Mouse (Mus musculus): ENCODE results near the gene Scd3.
"Not testable (repeated sequence)": the region's sequence is repeated elsewhere in the genome, so short reads cannot be mapped to it uniquely, and the experiment has no call there.

Scd3 gene

GRCm38 (mm10) chr19:44246341-44246911 is 43.4 kb downstream of the Scd3 start:
- peaks cover 51% of the 10 kb centered on the region for H3K4me1 ChIP-seq (replicated peaks; ENCODE audit: low read depth, low read length)
- no peaks in the 10 kb centered on the region for H3K36me3 ChIP-seq (ENCODE audit: insufficient read depth, low read length)
- H3K4me3 ChIP-seq (replicated peaks; ENCODE audit: low read length), result peak overlapping the region; percentile 5; the same call in 1 of the 2 replicates
- no peak for TF ChIP-seq NANOG (IDR thresholded peaks at IDR 0.05; ENCODE audit: borderline replicate concordance, low read length)
- no peak for TF ChIP-seq CTCF (conservative IDR thresholded peaks at IDR 0.05; ENCODE audit: low read length)
- no peak for TF ChIP-seq POU5F1 (IDR thresholded peaks at IDR 0.05; ENCODE audit: borderline replicate concordance, low read length)
- peaks cover 9% of the 10 kb centered on the region; the same call in 1 of the 2 replicates for H3K27me3 ChIP-seq (ENCODE audit: insufficient read depth, low read length)
- no peaks in the 10 kb centered on the region for H3K9me3 ChIP-seq (ENCODE audit: low read length)

- TF ChIP-seq CTCF (conservative IDR thresholded peaks at IDR 0.05; ENCODE audit: low read length) (no peak), NANOG (IDR thresholded peaks at IDR 0.05; ENCODE audit: borderline replicate concordance, low read length) (no peak), POU5F1 (IDR thresholded peaks at IDR 0.05; ENCODE audit: borderline replicate concordance, low read length) (no peak)
- no peaks in the 10 kb centered on the region for H3K36me3 ChIP-seq (ENCODE audit: insufficient read depth, low read length)
- H3K4me1 ChIP-seq (replicated peaks; ENCODE audit: low read depth, low read length), result peaks cover 58% of the 10 kb centered on the region
- H3K27me3 ChIP-seq (ENCODE audit: insufficient read depth, low read length), result peaks cover 9% of the 10 kb centered on the region; the same call in 1 of the 2 replicates
- peak overlapping the region; percentile 78 for H3K4me3 ChIP-seq (replicated peaks; ENCODE audit: low read length)
- H3K9me3 ChIP-seq (ENCODE audit: low read length), result no peaks in the 10 kb centered on the region
Measured at GRCm38 (mm10) chr19:44247281-44248080, 44.4 kb downstream of the Scd3 start.

- H3K4me3 ChIP-seq (replicated peaks; ENCODE audit: low read length), result peak overlapping the region; percentile 78
- peaks cover 66% of the 10 kb centered on the region for H3K4me1 ChIP-seq (replicated peaks; ENCODE audit: low read depth, low read length)
- H3K9me3 ChIP-seq (ENCODE audit: low read length), result peaks cover 2% of the 10 kb centered on the region
- peaks cover 9% of the 10 kb centered on the region; the same call in 1 of the 2 replicates for H3K27me3 ChIP-seq (ENCODE audit: insufficient read depth, low read length)
- TF ChIP-seq NANOG (IDR thresholded peaks at IDR 0.05; ENCODE audit: borderline replicate concordance, low read length), result no peak
- TF ChIP-seq CTCF (conservative IDR thresholded peaks at IDR 0.05; ENCODE audit: low read length), result no peak
- no peak for TF ChIP-seq POU5F1 (IDR thresholded peaks at IDR 0.05; ENCODE audit: borderline replicate concordance, low read length)
- no peaks in the 10 kb centered on the region for H3K36me3 ChIP-seq (ENCODE audit: insufficient read depth, low read length)
Measured at GRCm38 (mm10) chr19:44248081-44248853, 45.2 kb downstream of the Scd3 start.

GRCm38 (mm10) chr19:44248854-44249351 is 45.8 kb downstream of the Scd3 start:
- Histone ChIP-seq H3K4me3 (replicated peaks; ENCODE audit: low read length) (peak overlapping the region; percentile 62), H3K36me3 (ENCODE audit: insufficient read depth, low read length) (no peaks in the 10 kb centered on the region), H3K9me3 (ENCODE audit: low read length) (peaks cover 8% of the 10 kb centered on the region), H3K4me1 (replicated peaks; ENCODE audit: low read depth, low read length) (peaks cover 67% of the 10 kb centered on the region), H3K27me3 (ENCODE audit: insufficient read depth, low read length) (peaks cover 9% of the 10 kb centered on the region; the same call in 1 of the 2 replicates)
- TF ChIP-seq NANOG (IDR thresholded peaks at IDR 0.05; ENCODE audit: borderline replicate concordance, low read length) (no peak), CTCF (conservative IDR thresholded peaks at IDR 0.05; ENCODE audit: low read length) (no peak), POU5F1 (IDR thresholded peaks at IDR 0.05; ENCODE audit: borderline replicate concordance, low read length) (no peak)

GRCm38 (mm10) chr19:44251138-44251537 is 48.1 kb downstream of the Scd3 start:
- H3K36me3 ChIP-seq (ENCODE audit: insufficient read depth, low read length); H3K4me3 ChIP-seq (replicated peaks; ENCODE audit: low read length); H3K27me3 ChIP-seq (ENCODE audit: insufficient read depth, low read length): not testable (repeated sequence)
- Histone ChIP-seq H3K4me1 (replicated peaks; ENCODE audit: low read depth, low read length) (peaks cover 61% of the 10 kb centered on the region), H3K9me3 (ENCODE audit: low read length) (peaks cover 29% of the 10 kb centered on the region)

- Histone ChIP-seq H3K4me3 (replicated peaks; ENCODE audit: low read length) (peak overlapping the region; percentile 37; the same call in 1 of the 2 replicates), H3K36me3 (ENCODE audit: insufficient read depth, low read length) (no peaks in the 10 kb centered on the region)
Measured at GRCm38 (mm10) chr19:44251936-44252558, 49.0 kb downstream of the Scd3 start.

GRCm38 (mm10) chr19:44254106-44254505 is 51.0 kb downstream of the Scd3 start:
- not testable (repeated sequence) for H3K4me3 ChIP-seq (replicated peaks; ENCODE audit: low read length); H3K36me3 ChIP-seq (ENCODE audit: insufficient read depth, low read length); H3K27me3 ChIP-seq (ENCODE audit: insufficient read depth, low read length)
- Histone ChIP-seq H3K4me1 (replicated peaks; ENCODE audit: low read depth, low read length) (peaks cover 56% of the 10 kb centered on the region), H3K9me3 (ENCODE audit: low read length) (peaks cover 39% of the 10 kb centered on the region)

More at GRCm38 (mm10) chr19:44251936-44252558, 49.0 kb downstream of the Scd3 start:
- Histone ChIP-seq H3K4me1 (replicated peaks; ENCODE audit: low read depth, low read length) (peaks cover 53% of the 10 kb centered on the region), H3K27me3 (ENCODE audit: insufficient read depth, low read length) (peaks cover 6% of the 10 kb centered on the region; the same call in 1 of the 2 replicates), H3K9me3 (ENCODE audit: low read length) (peaks cover 37% of the 10 kb centered on the region)
- TF ChIP-seq CTCF (conservative IDR thresholded peaks at IDR 0.05; ENCODE audit: low read length), result no peak
- no peak for TF ChIP-seq POU5F1 (IDR thresholded peaks at IDR 0.05; ENCODE audit: borderline replicate concordance, low read length)
- no peak for TF ChIP-seq NANOG (IDR thresholded peaks at IDR 0.05; ENCODE audit: borderline replicate concordance, low read length)
